Comparison of ENCODE assay signal across 8 mouse cellular contexts in the genomic region with DNA sequence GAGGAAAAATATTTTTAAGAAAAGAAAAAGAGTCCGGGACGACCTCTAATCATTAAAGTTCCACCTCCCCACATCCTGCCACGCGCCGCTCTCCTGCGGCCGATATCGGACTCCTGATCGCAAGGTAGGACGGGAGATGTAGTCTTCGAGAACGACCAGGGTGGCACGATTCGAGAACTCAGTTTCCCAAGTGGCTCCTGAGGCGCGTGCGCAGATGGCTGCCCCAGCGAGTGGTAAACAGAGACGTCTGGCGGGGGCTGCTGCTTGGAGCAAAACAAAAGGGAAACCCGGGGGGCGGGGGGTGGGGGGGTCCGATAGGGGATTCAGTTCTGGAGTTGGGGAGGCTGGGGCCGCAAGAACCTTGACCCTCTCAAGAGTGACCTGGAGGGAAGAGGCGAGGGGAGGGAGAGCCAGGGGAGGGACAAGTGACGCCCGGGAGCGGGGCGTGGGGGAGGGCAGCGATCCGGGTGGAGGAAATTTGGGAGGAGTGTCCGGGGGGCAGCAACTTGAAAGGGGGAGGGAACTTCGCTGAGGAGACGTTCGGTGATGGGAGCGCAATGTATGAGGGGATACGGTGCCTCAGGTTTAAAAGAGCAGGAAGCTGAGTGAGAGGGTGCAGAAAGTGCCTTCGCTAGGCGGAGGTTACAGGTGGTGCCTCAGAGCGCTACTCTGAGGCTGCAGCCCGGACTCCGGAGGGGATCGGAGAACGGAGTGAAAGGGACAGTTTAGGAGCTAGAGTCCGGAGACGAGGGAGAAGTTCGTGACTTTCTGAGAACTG. TPM values are rescaled to one million over a fixed set of nuclear protein-coding genes. Genes with fewer than 3 reads are reported as not detected.
DNase-seq lines count a peak whose midpoint lies in the region; ATAC-seq lines count a peak whose summit lies in the region.

TSS of gene Foxo4 (plus strand) at position 577 of the 778 bp plus-strand sequence.

- peaks cover 11% of the 10 kb centered on the region for H3K36me3 ChIP-seq in heart, embryonic 13.5 days
- H3K36me3 ChIP-seq in liver, embryonic 12.5 days, result peaks cover 15% of the 10 kb centered on the region
- H3K36me3 ChIP-seq in stomach, embryonic 16.5 days (ENCODE audit: control insufficient read depth, insufficient read depth, low read length), result no peaks in the 10 kb centered on the region

- peak within 1 kb of the TSS; percentile 83 for H3K9ac ChIP-seq in heart, embryonic 13.5 days
- H3K9ac ChIP-seq in liver, embryonic 12.5 days, result peak within 1 kb of the TSS; percentile 81
- H3K9ac ChIP-seq in stomach, embryonic 16.5 days (ENCODE audit: low read length), result peak within 1 kb of the TSS; percentile 72

- H3K27me3 ChIP-seq in heart, embryonic 13.5 days (replicated peaks), result peaks cover 4% of the 10 kb centered on the region; the same call in 1 of the 2 replicates
- H3K27me3 ChIP-seq in liver, embryonic 12.5 days (replicated peaks), result peaks cover 13% of the 10 kb centered on the region; the same call in 1 of the 2 replicates
- H3K27me3 ChIP-seq in stomach, embryonic 16.5 days (ENCODE audit: control insufficient read depth, insufficient read depth, low read length), result no peaks in the 10 kb centered on the region; the same call in 1 of the 2 replicates

- peak within 1 kb of the TSS; percentile 77 for H3K27ac ChIP-seq in brown adipose tissue, adult 24 weeks (replicated peaks; ENCODE audit: low read depth, low read length)
- peak within 1 kb of the TSS; percentile 70 for H3K27ac ChIP-seq in heart, embryonic 13.5 days (replicated peaks)
- H3K27ac ChIP-seq in liver, embryonic 12.5 days, result peak within 1 kb of the TSS; percentile 84
- H3K27ac ChIP-seq in stomach, embryonic 16.5 days (ENCODE audit: low read length), result peak within 1 kb of the TSS; percentile 42

- peak; percentile 93 for DNase-seq in CD4-positive, CD25-positive, alpha-beta regulatory T cell, adult 2 months (ENCODE audit: low read depth, low spot score)
- DNase-seq in fat pad, adult 2 months (ENCODE audit: extremely low read depth, low read depth, low spot score), result peak; percentile 30
- DNase-seq in kidney, postnatal 10 days, result peak; percentile 92
- peak; percentile 77 for DNase-seq in neural tube, embryonic 10.5 days (ENCODE audit: extremely low spot score, low spot score)

- no peaks in the 10 kb centered on the region for H3K4me1 ChIP-seq in brown adipose tissue, adult 24 weeks (ENCODE audit: control insufficient read depth, insufficient read depth, insufficient read length, low read length)
- H3K4me1 ChIP-seq in heart, embryonic 13.5 days, result 0 out of 2 replicates have a peak, but pooled peaks cover 3% of the 10 kb centered on the region
- H3K4me1 ChIP-seq in liver, embryonic 12.5 days, result peaks cover 18% of the 10 kb centered on the region; the same call in 1 of the 2 replicates
- no peaks in the 10 kb centered on the region for H3K4me1 ChIP-seq in stomach, embryonic 16.5 days (ENCODE audit: control insufficient read depth, insufficient read depth, low read length)

- ATAC-seq in heart, embryonic 13.5 days (ENCODE audit: extremely low read depth, insufficient number of reproducible peaks, low FRiP score, low TSS enrichment), result peak; percentile 69
- ATAC-seq in liver, embryonic 12.5 days, result peak; percentile 93
- ATAC-seq in stomach, embryonic 16.5 days (ENCODE audit: insufficient read depth, low FRiP score), result peak; percentile 91

- H3K4me2 ChIP-seq in heart, embryonic 13.5 days, result peak within 1 kb of the TSS; percentile 73
- peak within 1 kb of the TSS; percentile 78 for H3K4me2 ChIP-seq in liver, embryonic 12.5 days
- H3K4me2 ChIP-seq in stomach, embryonic 16.5 days (ENCODE audit: low read depth, low read length), result peak within 1 kb of the TSS; percentile 61

- peak within 1 kb of the TSS; percentile 75 for H3K4me3 ChIP-seq in brown adipose tissue, adult 24 weeks (ENCODE audit: insufficient read depth, low read depth, low read length)
- H3K4me3 ChIP-seq in heart, embryonic 13.5 days, result peak within 1 kb of the TSS; percentile 64
- peak within 1 kb of the TSS; percentile 68 for H3K4me3 ChIP-seq in liver, embryonic 12.5 days
- peak within 1 kb of the TSS; percentile 60 for H3K4me3 ChIP-seq in stomach, embryonic 16.5 days (replicated peaks; ENCODE audit: low read length)

- 0 out of 2 replicates have a peak, but pooled peaks cover 6% of the 10 kb centered on the region for H3K9me3 ChIP-seq in heart, embryonic 13.5 days
- H3K9me3 ChIP-seq in liver, embryonic 12.5 days (replicated peaks), result no peaks in the 10 kb centered on the region; the same call in 1 of the 2 replicates
- no peaks in the 10 kb centered on the region for H3K9me3 ChIP-seq in stomach, embryonic 16.5 days (replicated peaks; ENCODE audit: control insufficient read depth, low read length)

- WGBS in heart, embryonic 13.5 days, result 15% methylated on average over 47 of the region's 47 CpGs
- 8% methylated on average over 47 of the region's 47 CpGs for WGBS in liver, embryonic 12.5 days (ENCODE audit: insufficient replicate concordance)
- 13% methylated on average over 47 of the region's 47 CpGs for WGBS in stomach, embryonic 16.5 days

RNA-seq across cellular contexts. Expression of gene Foxo4, which starts in this region (rescaled TPM):
- 33.3 and 38.7 TPM in 2 replicates for polyA plus RNA-seq in brown adipose tissue, adult 24 weeks (2012; ENCODE audit: insufficient read depth, insufficient read length, missing spikeins)
- 1.4 and 1.7 TPM in 2 replicates for polyA plus RNA-seq in heart, embryonic 13.5 days (2015; fragmentation: Nextera tagmentation; extraction: Ambion mirVana)
- 1.2 and 1.4 TPM in 2 replicates for polyA plus RNA-seq in liver, embryonic 12.5 days (2016; fragmentation: Nextera tagmentation; extraction: Ambion mirVana)
- polyA plus RNA-seq in stomach, embryonic 16.5 days (2015; fragmentation: Nextera tagmentation; extraction: Ambion mirVana), result 2.1 and 2.5 TPM in 2 replicates

Comparison
In these comparisons a context has a peak if more than half of its experiments do, and no peak if none do; other contexts are left out.
1. Peak in every context shown above with its lines: DNase-seq, ATAC-seq, H3K4me3 ChIP-seq and H3K27ac ChIP-seq.
2. DNase-seq: peak in every context shown above with its lines; median percentile 93 in CD4-positive, CD25-positive, alpha-beta regulatory T cell, adult 2 months; 92 in kidney, postnatal 10 days; 77 in neural tube, embryonic 10.5 days; 30 in fat pad, adult 2 months.